Mouse (Mus musculus): ENCODE results near the gene Eif4enif1. TPM values are rescaled to one million over a fixed set of nuclear protein-coding genes. Genes with fewer than 3 reads are reported as not detected.

The Eif4enif1 gene
- polyA plus RNA-seq, 1 experiment from 2014 or later, result 48.2 TPM

GRCm38 (mm10) chr11:3242395-3242794, 40.2 kb downstream of the Eif4enif1 start:
- 90% methylated on average over 7 of the region's 7 CpGs for WGBS
- no peak overlapping the region for H3K4me2 ChIP-seq
- H3K36me3 ChIP-seq, result peaks cover 90% of the 10 kb centered on the region
- no peak overlapping the region for H3K9ac ChIP-seq
- H3K4me1 ChIP-seq, result no peaks in the 10 kb centered on the region
- no peak overlapping the region for H3K27ac ChIP-seq
- H3K9me3 ChIP-seq, result no peaks in the 10 kb centered on the region
- no peaks in the 10 kb centered on the region for H3K27me3 ChIP-seq
- ATAC-seq (ENCODE audit: borderline replicate concordance, extremely low read depth, low FRiP score, low TSS enrichment), result no peak
- H3K4me3 ChIP-seq, result no peak overlapping the region

DNA sequence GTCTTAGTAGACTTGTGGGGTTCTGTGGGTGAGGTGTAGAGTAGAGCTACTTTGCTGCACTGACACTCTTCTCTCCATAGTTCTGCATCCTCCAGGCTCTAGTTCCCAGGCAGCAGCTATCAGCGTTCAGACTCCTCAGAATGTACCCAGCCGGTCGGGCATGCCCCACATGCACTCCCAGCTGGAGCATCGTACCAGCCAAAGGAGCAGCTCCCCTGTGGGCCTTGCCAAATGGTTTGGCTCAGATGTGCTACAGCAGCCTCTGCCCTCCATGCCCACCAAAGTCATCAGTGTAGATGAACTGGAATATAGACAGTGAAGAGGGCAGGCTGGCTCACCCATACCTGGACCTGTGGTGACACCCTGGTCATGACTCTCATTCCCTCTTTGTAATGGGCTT, 41.6 kb downstream of the Eif4enif1 start:
- ATAC-seq (ENCODE audit: borderline replicate concordance, extremely low read depth, low FRiP score, low TSS enrichment), result no peak
- no peak overlapping the region for H3K27ac ChIP-seq
- no peak overlapping the region for H3K4me2 ChIP-seq
- no peaks in the 10 kb centered on the region for H3K27me3 ChIP-seq
- H3K36me3 ChIP-seq, result peaks cover 91% of the 10 kb centered on the region
- WGBS, result 79% methylated on average over 4 of the region's 4 CpGs
- no peak overlapping the region for H3K4me3 ChIP-seq
- no peaks in the 10 kb centered on the region for H3K4me1 ChIP-seq
- no peak overlapping the region for H3K9ac ChIP-seq
- H3K9me3 ChIP-seq, result no peaks in the 10 kb centered on the region

DNA sequence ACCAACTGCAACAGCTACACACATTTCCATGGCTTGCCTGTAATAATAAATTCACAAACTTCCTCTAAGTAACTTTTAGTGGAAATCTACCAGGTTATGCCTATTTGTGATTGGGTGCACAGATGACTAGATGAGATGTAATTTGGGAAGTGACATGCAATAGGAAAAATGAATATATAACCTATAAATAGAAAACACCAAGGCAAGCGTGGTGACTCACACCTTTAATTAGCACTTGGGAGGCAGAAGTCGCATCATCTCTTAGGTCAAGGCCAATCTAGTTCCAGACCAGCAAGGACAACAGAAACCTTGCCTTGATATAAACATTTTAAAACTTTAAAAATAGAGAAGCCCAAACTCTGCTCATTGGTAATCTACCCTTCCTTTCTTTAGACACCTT, 45.2 kb downstream of the Eif4enif1 start:
- Histone ChIP-seq H3K4me2 (no peak overlapping the region), H3K36me3 (peaks cover 91% of the 10 kb centered on the region), H3K9me3 (no peaks in the 10 kb centered on the region), H3K27ac (no peak overlapping the region), H3K4me3 (no peak overlapping the region), H3K27me3 (no peaks in the 10 kb centered on the region), H3K4me1 (no peaks in the 10 kb centered on the region), H3K9ac (no peak overlapping the region)
- WGBS, result 83% methylated on average over 2 of the region's 2 CpGs
- ATAC-seq (ENCODE audit: borderline replicate concordance, extremely low read depth, low FRiP score, low TSS enrichment), result no peak

- Histone ChIP-seq H3K4me3 (no peak overlapping the region), H3K4me1 (peaks cover 8% of the 10 kb centered on the region), H3K9me3 (no peaks in the 10 kb centered on the region), H3K27ac (no peak overlapping the region), H3K27me3 (no peaks in the 10 kb centered on the region), H3K4me2 (no peak overlapping the region), H3K36me3 (peaks cover 80% of the 10 kb centered on the region), H3K9ac (no peak overlapping the region)
- no peak for ATAC-seq (ENCODE audit: borderline replicate concordance, extremely low read depth, low FRiP score, low TSS enrichment)
- whole genome bisulfite sequencing, result 86% methylated on average over 1 of the region's 1 CpGs
Observed at GRCm38 (mm10) chr11:3259537-3259936, 57.3 kb downstream of the Eif4enif1 start.

- peak overlapping the region; percentile 95 for H3K4me3 ChIP-seq
- H3K9ac ChIP-seq, result peak overlapping the region; percentile 99
- peak overlapping the region; percentile 65 for H3K4me2 ChIP-seq
- peaks cover 34% of the 10 kb centered on the region for H3K36me3 ChIP-seq
- no peak for ATAC-seq (ENCODE audit: borderline replicate concordance, extremely low read depth, low FRiP score, low TSS enrichment)
- under 1% methylated on average over 26 of the region's 26 CpGs for WGBS
- H3K9me3 ChIP-seq, result no peaks in the 10 kb centered on the region
- H3K4me1 ChIP-seq, result peaks cover 21% of the 10 kb centered on the region
- H3K27ac ChIP-seq, result peak overlapping the region; percentile 95
- H3K27me3 ChIP-seq, result no peaks in the 10 kb centered on the region
Observed at GRCm38 (mm10) chr11:3265291-3266078, 63.3 kb downstream of the Eif4enif1 start.

DNA sequence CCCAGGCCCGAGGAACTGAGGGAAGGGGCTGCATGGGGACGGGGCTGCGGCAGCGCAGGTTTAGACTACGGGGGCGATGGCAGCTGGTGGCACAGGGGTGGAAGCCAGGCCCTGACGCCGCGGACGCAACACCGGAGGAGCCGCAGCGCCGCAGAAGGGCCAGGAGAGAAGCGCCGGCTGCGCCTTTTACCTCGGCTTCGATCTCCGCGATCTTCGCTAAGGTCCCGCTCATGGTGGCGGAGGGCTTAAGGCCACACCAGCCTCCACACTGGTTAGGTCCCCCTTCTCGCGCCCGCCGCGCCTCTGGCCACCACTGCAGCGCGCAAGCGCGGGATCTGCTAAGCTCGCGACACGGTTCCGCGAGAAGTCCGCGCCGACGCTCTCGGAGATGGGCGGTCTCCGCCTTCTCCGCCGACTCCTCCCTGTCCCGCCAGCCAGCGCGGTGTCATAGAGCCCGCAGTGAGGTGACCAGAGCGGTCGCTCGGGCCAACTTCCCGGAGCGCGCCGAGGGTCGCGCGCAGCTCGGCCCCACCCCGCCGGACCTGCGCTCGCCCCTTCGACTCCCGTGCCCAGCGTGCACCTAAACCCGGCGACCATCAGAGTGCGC, 64.0 kb downstream of the Eif4enif1 start, which contains the start of gene Drg1:
Gene Drg1, minus strand, starts transcription at position 337 of the 607 bp plus-strand sequence.
- Histone ChIP-seq H3K36me3 (peaks cover 27% of the 10 kb centered on the region), H3K27ac (peak within 1 kb of the TSS; percentile 95), H3K4me1 (peaks cover 21% of the 10 kb centered on the region), H3K9me3 (no peaks in the 10 kb centered on the region), H3K9ac (peak within 1 kb of the TSS; percentile 99), H3K4me2 (peak within 1 kb of the TSS; percentile 65), H3K27me3 (no peaks in the 10 kb centered on the region), H3K4me3 (peak within 1 kb of the TSS; percentile 95)
- WGBS, result 0% methylated on average over 64 of the region's 72 CpGs
- peak; percentile 99 for ATAC-seq (ENCODE audit: borderline replicate concordance, extremely low read depth, low FRiP score, low TSS enrichment)

DNA sequence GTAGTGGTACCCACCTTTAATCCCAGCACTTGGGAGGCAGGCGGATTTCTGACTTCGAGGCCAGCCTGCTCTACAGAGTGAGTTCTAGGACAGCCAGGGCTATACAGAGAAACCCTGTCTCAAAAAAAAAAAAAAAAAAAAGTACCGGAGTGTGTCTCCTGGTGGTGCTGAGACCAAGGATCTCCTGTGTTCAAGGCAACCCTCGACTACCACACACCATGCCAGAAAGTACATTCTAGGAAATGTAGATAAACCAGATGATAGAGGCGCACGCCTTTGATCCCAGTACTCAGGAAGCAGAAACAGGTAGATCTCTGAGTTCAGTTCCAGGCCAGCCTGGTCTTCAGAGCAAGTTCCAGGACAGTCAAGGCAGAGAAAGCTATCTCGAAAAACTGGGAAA, 64.9 kb downstream of the Eif4enif1 start:
- Histone ChIP-seq H3K9me3 (no peaks in the 10 kb centered on the region), H3K36me3 (peaks cover 18% of the 10 kb centered on the region), H3K27ac (peak overlapping the region; percentile 87), H3K4me2 (peak overlapping the region; percentile 53), H3K27me3 (no peaks in the 10 kb centered on the region), H3K4me1 (peaks cover 21% of the 10 kb centered on the region), H3K4me3 (peak overlapping the region; percentile 95), H3K9ac (peak overlapping the region; percentile 62)
- 45% methylated on average over 7 of the region's 7 CpGs for WGBS
- no peak for ATAC-seq (ENCODE audit: borderline replicate concordance, extremely low read depth, low FRiP score, low TSS enrichment)

GRCm38 (mm10) chr11:3269241-3269640, 67.0 kb downstream of the Eif4enif1 start:
- Histone ChIP-seq H3K9me3 (no peaks in the 10 kb centered on the region), H3K4me2 (no peak overlapping the region)

GRCm38 (mm10) chr11:3278351-3278750, 76.2 kb downstream of the Eif4enif1 start:
- Histone ChIP-seq H3K27ac (no peak overlapping the region), H3K9ac (no peak overlapping the region), H3K9me3 (0 out of 2 replicates have a peak, but pooled peaks cover 2% of the 10 kb centered on the region), H3K4me2 (no peak overlapping the region), H3K4me3 (no peak overlapping the region), H3K4me1 (no peaks in the 10 kb centered on the region), H3K36me3 (no peaks in the 10 kb centered on the region), H3K27me3 (no peaks in the 10 kb centered on the region)
- WGBS, result 48% methylated on average over 5 of the region's 5 CpGs
- ATAC-seq (ENCODE audit: borderline replicate concordance, extremely low read depth, low FRiP score, low TSS enrichment), result no peak

More at GRCm38 (mm10) chr11:3269241-3269640, 67.0 kb downstream of the Eif4enif1 start:
- H3K4me1 ChIP-seq, result peaks cover 16% of the 10 kb centered on the region
- no peak overlapping the region for H3K9ac ChIP-seq
- peaks cover 1% of the 10 kb centered on the region; the same call in 1 of the 2 replicates for H3K36me3 ChIP-seq
- H3K4me3 ChIP-seq, result no peak overlapping the region
- WGBS, result 26% methylated on average over 4 of the region's 4 CpGs
- H3K27ac ChIP-seq, result no peak overlapping the region
- no peak for ATAC-seq (ENCODE audit: borderline replicate concordance, extremely low read depth, low FRiP score, low TSS enrichment)
- no peaks in the 10 kb centered on the region for H3K27me3 ChIP-seq

GRCm38 (mm10) chr11:3279729-3280128, 77.5 kb downstream of the Eif4enif1 start:
- Histone ChIP-seq H3K27me3 (no peaks in the 10 kb centered on the region), H3K36me3 (no peaks in the 10 kb centered on the region), H3K4me2 (no peak overlapping the region), H3K27ac (no peak overlapping the region), H3K9me3 (0 out of 2 replicates have a peak, but pooled peaks cover 2% of the 10 kb centered on the region), H3K4me3 (no peak overlapping the region), H3K4me1 (no peaks in the 10 kb centered on the region), H3K9ac (no peak overlapping the region)
- no peak for ATAC-seq (ENCODE audit: borderline replicate concordance, extremely low read depth, low FRiP score, low TSS enrichment)
- 68% methylated on average over 2 of the region's 2 CpGs for WGBS

DNA sequence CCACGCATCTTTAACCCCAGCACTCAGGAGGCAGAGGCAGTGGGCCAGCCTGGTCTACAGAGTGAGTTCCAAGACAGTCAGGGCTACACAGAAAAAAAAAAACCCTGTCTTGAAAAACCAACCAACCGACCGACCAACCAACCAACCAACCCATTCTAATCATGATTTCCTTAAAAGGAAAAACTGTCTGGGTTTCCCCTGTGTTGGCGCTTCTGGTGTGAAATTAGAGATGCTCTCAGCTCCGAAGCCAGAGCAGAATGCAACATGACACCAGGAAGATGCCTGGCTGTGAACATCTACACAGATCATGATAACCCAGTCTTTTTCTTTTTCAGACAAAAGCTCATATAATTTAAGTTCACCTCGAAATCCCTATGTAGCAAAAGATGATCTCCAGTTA, 80.7 kb downstream of the Eif4enif1 start:
- WGBS, result 81% methylated on average over 6 of the region's 6 CpGs
- Histone ChIP-seq H3K27me3 (no peaks in the 10 kb centered on the region), H3K27ac (no peak overlapping the region), H3K36me3 (no peaks in the 10 kb centered on the region), H3K4me1 (peaks cover 7% of the 10 kb centered on the region), H3K4me2 (no peak overlapping the region), H3K9me3 (0 out of 2 replicates have a peak, but pooled peaks cover 2% of the 10 kb centered on the region), H3K4me3 (no peak overlapping the region), H3K9ac (no peak overlapping the region)
- no peak for ATAC-seq (ENCODE audit: borderline replicate concordance, extremely low read depth, low FRiP score, low TSS enrichment)

GRCm38 (mm10) chr11:3283645-3284044, 81.5 kb downstream of the Eif4enif1 start:
- Histone ChIP-seq H3K9me3 (0 out of 2 replicates have a peak, but pooled peaks cover 2% of the 10 kb centered on the region), H3K4me1 (peaks cover 12% of the 10 kb centered on the region), H3K4me2 (no peak overlapping the region), H3K36me3 (no peaks in the 10 kb centered on the region), H3K4me3 (no peak overlapping the region), H3K9ac (no peak overlapping the region), H3K27ac (no peak overlapping the region), H3K27me3 (no peaks in the 10 kb centered on the region)
- WGBS, result 78% methylated on average over 6 of the region's 6 CpGs
- ATAC-seq (ENCODE audit: borderline replicate concordance, extremely low read depth, low FRiP score, low TSS enrichment), result no peak
